Mouse (Mus musculus): ENCODE data around the gene Pcyt1a. TPM values are rescaled to one million over a fixed set of nuclear protein-coding genes. Genes with fewer than 3 reads are reported as not detected.
A peak's percentile ranks its signal among the peaks of the same experiment; 100 is the strongest.
"Not testable (repeated sequence)": the region's sequence is repeated elsewhere in the genome, so short reads cannot be mapped to it uniquely, and the experiment has no call there.

Gene Pcyt1a
- total RNA-seq, 1 experiment from 2014 or later = 77.2 TPM

GRCm38 (mm10) chr16:32472276-32473015 is 41.7 kb downstream of the Pcyt1a start:
- no peak for DNase-seq

- no peak for DNase-seq
Observed at GRCm38 (mm10) chr16:32477315-32477714, 46.6 kb downstream of the Pcyt1a start.

- no peak for DNase-seq
Observed at GRCm38 (mm10) chr16:32479415-32479814, 48.7 kb downstream of the Pcyt1a start.

- DNase-seq = no peak
Observed at GRCm38 (mm10) chr16:32484431-32484871, 53.7 kb downstream of the Pcyt1a start.

DNA sequence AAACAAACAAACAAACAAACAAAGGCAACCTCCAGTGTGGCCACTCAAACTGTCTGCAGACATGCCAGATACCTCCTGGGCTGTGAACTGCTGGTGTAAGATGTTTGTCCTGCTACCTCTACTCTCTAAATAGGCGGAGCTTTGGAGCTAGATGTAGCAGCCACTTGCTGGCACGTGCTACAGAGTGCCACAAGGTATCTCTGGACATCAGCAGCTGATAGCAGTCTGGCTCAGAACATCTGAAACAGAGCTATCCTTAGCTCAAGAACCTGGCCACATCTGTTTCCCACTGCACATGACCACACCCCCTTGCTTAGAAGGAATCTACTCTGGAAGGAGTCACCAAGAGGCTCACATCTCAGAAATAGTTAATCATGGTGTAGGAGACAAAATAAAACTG is 54.5 kb downstream of the Pcyt1a start:
- no peak for DNase-seq

DNA sequence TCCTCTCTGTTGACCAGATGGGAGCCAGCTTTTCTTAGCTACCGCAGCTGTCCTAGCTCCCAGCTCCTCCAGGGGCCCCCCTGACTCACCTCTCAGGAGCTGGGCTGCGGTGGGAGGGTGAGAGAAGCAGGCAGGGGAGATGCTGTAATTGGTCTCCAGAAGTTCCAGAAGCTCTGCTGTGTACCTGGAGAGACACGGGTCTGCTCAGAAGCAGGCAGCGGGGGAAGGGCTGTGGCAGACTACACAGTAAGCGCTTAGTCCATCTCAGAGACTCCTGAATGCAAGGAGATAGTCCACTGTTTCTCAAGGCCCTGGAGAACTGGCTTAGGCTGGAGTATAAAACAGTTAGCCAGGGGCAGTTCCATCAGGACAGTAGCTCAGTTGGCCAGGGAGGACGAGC is 55.3 kb downstream of the Pcyt1a start:
- DNase-seq = no peak

DNA sequence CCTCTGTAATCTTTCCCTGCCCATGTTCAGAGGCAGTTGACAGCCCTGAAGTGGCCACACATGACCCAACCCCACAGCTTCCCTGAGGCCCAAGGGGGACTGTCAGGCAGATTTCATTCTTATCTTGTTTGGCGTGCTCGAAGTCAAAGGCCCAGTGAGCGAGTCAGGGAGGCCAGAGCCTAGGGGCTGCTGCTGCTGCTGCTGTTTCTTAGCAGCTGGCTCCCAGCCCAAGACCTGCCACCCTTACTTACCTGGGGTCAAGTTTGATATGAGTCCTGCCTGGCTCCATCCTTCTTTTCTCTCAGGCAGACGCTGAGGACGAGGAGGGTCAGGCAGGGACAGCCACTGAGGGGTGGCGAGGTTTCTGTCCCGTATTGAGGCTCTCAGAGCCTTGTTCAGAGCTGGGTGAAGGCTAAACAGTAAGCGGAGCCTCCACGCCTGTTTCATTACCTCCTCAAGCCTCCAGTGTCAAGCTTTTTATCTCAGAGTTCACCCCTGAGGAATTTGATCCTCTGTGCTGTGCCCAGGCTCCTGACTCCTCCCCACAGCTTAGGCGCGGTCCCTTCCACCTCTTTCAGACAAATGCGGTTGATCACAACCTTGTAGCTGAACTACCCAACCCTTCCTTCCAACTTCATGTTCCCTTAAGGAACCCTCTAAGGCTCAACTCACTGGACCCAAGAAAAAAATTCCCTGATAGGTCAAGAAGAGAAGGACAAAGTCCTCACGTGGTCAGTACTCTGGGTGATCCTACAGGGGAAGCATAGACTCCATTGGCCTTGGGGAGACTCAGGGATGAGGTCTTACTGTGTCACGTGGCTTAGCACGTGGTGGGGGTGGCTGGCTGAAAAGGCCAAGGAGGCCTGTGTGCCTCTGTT is 56.8 kb downstream of the Pcyt1a start, which contains the start of gene Slc51a:
TSS of gene Slc51a (minus strand) at position 646 of the 878 bp plus-strand sequence.
- peak; percentile 36 for DNase-seq

DNA sequence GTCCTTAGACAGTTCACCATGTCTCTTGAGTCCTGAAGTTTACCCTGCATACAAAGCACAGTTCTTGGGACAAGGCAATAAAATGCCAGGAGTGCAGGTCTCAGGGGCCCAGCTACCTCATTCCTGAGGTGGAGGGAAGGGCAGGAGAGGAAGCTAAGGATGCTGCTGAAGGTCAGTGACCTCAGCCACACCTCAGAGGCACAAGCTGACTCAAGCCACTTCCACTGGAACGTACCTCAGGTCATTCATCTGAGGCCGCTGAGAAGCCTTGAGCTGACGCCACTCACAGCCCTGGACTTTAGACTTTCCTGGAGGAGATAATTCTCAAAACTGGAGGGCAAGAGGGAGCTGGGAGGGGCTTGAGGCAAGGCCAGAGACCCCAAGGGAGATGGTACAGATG is 58.2 kb downstream of the Pcyt1a start:
- DNase-seq = no peak

GRCm38 (mm10) chr16:32494371-32494770 is 63.6 kb downstream of the Pcyt1a start:
- not testable (repeated sequence) for DNase-seq

GRCm38 (mm10) chr16:32495965-32496364 is 65.2 kb downstream of the Pcyt1a start, which contains the start of gene Zdhhc19:
Zdhhc19 (plus strand) TSS chr16:32496265.
- DNase-seq = no peak

- no peak for DNase-seq
Observed at GRCm38 (mm10) chr16:32498996-32499395, 68.3 kb downstream of the Pcyt1a start.

DNA sequence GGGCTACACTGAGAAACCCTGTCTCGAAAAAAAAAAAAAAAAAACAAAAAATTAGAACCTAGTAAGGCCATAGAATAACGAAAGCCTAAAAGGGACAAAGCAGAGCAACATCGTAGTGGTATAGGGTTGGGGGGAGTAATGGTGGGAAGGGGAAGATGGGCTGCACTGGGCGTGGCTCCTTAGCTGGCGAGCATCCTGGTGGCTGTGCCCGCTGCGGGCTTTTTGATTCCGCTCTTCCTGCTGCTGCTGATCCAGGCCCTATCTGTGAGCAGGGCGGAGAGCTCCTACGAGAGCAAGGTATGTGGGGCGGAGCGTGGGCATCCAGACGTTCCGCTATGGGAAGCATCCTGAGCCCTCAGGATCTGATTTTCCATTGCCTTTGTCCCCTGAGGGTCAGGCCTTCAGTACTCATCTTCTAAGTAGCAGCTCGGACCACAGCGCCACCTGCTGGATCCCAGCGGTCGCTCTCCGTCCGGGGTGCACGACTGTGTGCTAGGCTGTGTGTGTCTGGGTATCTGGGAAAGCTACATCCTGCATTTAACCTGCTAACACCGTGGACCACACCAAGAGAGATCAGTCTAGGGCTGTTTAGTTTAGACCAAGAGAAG is 68.8 kb downstream of the Pcyt1a start:
- DNase-seq = peak; percentile 92

DNA sequence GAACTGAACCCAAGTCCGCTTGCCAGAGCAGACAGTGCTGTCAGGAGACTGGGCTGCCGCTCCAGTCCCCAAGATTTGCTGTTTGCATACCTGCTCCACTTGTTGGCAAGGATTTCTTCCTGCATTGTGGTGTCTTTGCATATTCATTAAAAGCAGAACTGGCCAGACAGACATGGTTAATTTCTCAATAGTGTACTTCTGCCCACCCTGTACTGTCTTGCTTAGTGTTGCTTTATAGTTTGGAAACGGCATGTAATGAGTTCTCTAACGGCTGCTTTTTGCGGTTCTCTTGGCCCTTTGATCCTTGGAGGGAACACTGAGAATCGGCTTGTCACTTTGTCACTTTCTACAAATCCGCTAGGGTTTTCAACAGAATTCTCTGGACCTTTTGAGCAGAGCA is 70.7 kb downstream of the Pcyt1a start:
- no peak for DNase-seq

DNA sequence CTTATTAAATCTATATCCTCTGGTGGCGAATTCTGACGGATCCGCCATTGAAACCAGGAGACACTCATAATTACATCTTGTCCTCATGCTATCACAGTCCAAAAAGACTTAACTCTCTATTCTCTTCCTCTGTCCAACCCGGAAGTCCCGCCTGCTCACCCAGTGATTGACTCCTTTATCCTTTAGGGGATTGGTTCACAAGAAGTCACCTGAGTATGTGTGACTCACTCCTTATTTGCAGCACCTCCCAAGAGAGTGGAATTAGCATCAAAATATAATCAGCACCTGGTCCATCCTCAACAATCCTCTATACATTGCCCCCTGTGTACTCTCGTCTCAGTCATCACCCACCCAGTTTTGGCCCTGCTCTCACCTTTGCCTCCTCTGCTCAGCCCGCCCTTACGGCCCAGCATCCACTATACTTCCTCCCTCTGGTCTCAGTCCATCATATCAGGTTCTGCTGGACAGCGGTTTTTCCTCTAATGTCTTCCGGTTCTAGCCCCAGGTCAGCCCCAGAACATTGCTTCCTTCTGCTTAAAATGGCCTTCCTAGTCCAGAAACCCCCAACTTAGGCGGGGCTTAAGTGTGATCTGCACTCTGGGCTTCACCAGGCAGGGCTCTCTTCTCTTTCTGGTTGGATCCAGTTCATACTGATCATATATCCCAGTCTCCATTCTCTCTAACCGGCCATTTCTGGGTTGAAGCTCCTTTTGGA is 72.1 kb downstream of the Pcyt1a start:
- no peak for DNase-seq

- no peak for DNase-seq
Observed at GRCm38 (mm10) chr16:32503633-32504032, 72.9 kb downstream of the Pcyt1a start.

- DNase-seq = peak; percentile 41
Observed at GRCm38 (mm10) chr16:32506298-32506697, 75.6 kb downstream of the Pcyt1a start.

GRCm38 (mm10) chr16:32506868-32507267 is 76.1 kb downstream of the Pcyt1a start:
- no peak for DNase-seq

DNA sequence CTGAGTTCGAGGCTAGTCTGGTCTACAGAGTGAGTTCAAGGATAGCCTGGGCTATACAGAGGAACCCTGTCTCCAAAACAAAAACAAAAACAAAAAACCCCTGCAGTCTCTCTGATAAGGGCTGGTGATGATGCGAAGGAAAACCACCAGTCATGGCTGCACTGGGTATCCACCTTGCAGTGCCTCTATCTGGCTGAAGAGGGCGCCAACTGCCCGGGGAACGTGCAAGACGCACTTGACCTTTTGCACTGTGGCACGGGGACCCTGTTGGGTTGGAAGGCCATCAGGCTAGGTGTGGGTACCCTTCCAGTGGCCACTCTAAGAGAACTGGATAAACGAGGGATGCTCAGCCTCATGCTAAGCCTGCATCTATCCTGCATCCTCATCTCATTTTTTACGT is 76.7 kb downstream of the Pcyt1a start:
- peak; percentile 80 for DNase-seq

- DNase-seq = no peak
Observed at GRCm38 (mm10) chr16:32508035-32508434, 77.3 kb downstream of the Pcyt1a start.

- DNase-seq = no peak
Observed at GRCm38 (mm10) chr16:32508506-32509065, 77.9 kb downstream of the Pcyt1a start.

DNA sequence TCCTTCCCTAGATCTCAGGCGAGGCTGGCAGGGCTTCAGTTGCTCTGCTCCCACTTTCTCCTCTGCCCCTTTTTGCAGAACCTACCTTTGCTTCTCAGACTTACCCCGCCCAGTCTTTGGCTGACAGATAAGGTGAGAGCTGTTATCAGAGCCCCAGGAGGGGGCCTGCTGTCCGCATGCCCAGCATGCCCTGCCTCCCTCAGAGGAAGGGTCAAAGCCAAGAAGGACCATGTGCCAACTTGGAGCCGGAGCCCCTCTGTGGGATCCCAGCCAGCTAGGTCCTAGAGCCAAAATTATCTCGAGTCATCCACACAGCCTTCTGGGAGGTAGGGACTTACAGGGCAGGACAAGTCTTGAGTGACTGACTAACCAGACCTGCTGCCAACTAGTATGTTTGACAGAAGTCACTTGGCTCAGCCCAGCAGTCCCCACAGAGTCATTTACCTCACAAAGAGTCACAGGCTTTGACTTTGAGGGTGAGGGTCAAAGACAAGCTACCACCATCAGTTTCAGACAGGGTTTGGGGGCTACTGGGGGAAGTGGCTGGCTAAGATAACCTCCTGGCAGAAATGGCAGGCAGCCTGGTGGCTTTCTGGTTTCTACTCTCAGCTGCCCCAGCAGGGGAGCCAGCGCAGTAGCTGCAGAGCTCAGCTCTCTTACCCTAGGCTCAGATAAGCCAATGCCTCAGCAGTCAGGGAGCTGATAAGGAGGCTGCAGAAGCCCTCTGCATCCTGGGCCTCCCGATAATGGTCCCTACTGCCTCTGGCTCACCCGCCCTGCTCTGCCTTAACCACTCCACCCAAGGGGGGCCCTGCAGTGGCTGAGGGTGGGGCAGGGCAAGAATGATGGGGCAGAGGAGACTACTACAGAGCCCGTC is 78.6 kb downstream of the Pcyt1a start:
- DNase-seq = peak; percentile 58

Measured in adrenal gland, postnatal 14 days (tissue).